Mouse (Mus musculus) bone marrow, adult 2 months (tissue): ENCODE measurements at regions not wholly inside any gene's neighbourhood (a gene's known extent, or its start where the extent isn't known, plus 50 kb on each side); places are given as distances from the start of the nearest gene placed in this dataset.

ENCODE experiments used
- H3K27ac ChIP-seq: fragments of 200-500 bp; 2 replicates; pipeline ENCODE4 v1.5.1; 2012; ENCODE audit warnings: low read depth, mild to moderate bottlenecking, control low read depth, inconsistent platforms, low read length; ENCODE audit not compliant: control insufficient read depth, poor library complexity, insufficient read depth
- H3K4me1 ChIP-seq: fragments of 200-500 bp; 2 replicates; pipeline ENCODE4 v1.6.1; 2011; ENCODE audit warnings: low read length; ENCODE audit not compliant: control insufficient read depth, insufficient read depth
- H3K4me3 ChIP-seq: fragments of 200-500 bp; replicated peaks from 2 replicates; pipeline ENCODE3; 2011; ENCODE audit warnings: mild to moderate bottlenecking, low read depth, low read length, control low read depth; ENCODE audit not compliant: control insufficient read depth
- CTCF ChIP-seq: fragments of 200-500 bp; IDR thresholded peaks from 2 replicates; pipeline ENCODE4 v1.5.1; 2011; ENCODE audit warnings: low read length, control low read depth; ENCODE audit not compliant: control insufficient read depth, insufficient read depth
- POLR2A ChIP-seq: fragments of 200-500 bp; IDR thresholded peaks from 2 replicates; pipeline ENCODE4 v1.6.1; 2011; ENCODE audit warnings: low read depth, mild to moderate bottlenecking, control low read depth, low read length, borderline replicate concordance; ENCODE audit not compliant: control insufficient read depth
- WGBS: fragments of 180-500 bp; shearing (Covaris S2); methylation state at CpG from one replicate; pipeline ENCODE4 v1.1.7; 2018; 5-methylcytosine and 5-hydroxymethylcytosine counted together

GRCm38 (mm10) chr13:83722791-83723190 lies 219.0 kb downstream of the Mef2c start:
- 17% methylated on average over 3 of the region's 3 CpGs for WGBS
- TF ChIP-seq CTCF (no peak), POLR2A (no peak)
- no peaks in the 10 kb centered on the region for H3K4me1 ChIP-seq
- H3K4me3 ChIP-seq: no peak overlapping the region
- no peak overlapping the region for H3K27ac ChIP-seq

GRCm38 (mm10) chr13:83723396-83723795 lies 219.6 kb downstream of the Mef2c start:
- H3K4me1 ChIP-seq: no peaks in the 10 kb centered on the region

GRCm38 (mm10) chr13:83724196-83724595 lies 220.4 kb downstream of the Mef2c start:
- TF ChIP-seq POLR2A (no peak), CTCF (no peak)
- WGBS: 29% methylated on average over 3 of the region's 3 CpGs
- H3K4me3 ChIP-seq: no peak overlapping the region
- no peak overlapping the region for H3K27ac ChIP-seq
- H3K4me1 ChIP-seq: no peaks in the 10 kb centered on the region

More at GRCm38 (mm10) chr13:83723396-83723795, 219.6 kb downstream of the Mef2c start:
- TF ChIP-seq CTCF (no peak), POLR2A (no peak)
- H3K4me3 ChIP-seq: no peak overlapping the region
- H3K27ac ChIP-seq: no peak overlapping the region
- 19% methylated on average over 2 of the region's 2 CpGs for WGBS

GRCm38 (mm10) chr13:83724995-83725394 lies 221.2 kb downstream of the Mef2c start:
- no peaks in the 10 kb centered on the region for H3K4me1 ChIP-seq
- H3K4me3 ChIP-seq: no peak overlapping the region
- peak; percentile 71 for TF ChIP-seq CTCF
- TF ChIP-seq POLR2A: no peak
- WGBS: 4% methylated on average over 11 of the region's 11 CpGs
- H3K27ac ChIP-seq: no peak overlapping the region

- no peak overlapping the region for H3K4me3 ChIP-seq
- WGBS: 12% methylated on average over 13 of the region's 13 CpGs
- TF ChIP-seq CTCF (no peak), POLR2A (no peak)
- no peak overlapping the region for H3K27ac ChIP-seq
- H3K4me1 ChIP-seq: no peaks in the 10 kb centered on the region
These were observed 222.0 kb downstream of the Mef2c start for GRCm38 (mm10) chr13:83725831-83726230.

- no peaks in the 10 kb centered on the region for H3K4me1 ChIP-seq
- TF ChIP-seq CTCF (no peak), POLR2A (no peak)
- 10% methylated on average over 13 of the region's 13 CpGs for WGBS
- no peak overlapping the region for H3K27ac ChIP-seq
- H3K4me3 ChIP-seq: no peak overlapping the region
These were observed 222.6 kb downstream of the Mef2c start for GRCm38 (mm10) chr13:83726346-83726975.

GRCm38 (mm10) chr13:83727051-83727765 lies 223.4 kb downstream of the Mef2c start:
- TF ChIP-seq CTCF: no peak
- TF ChIP-seq POLR2A: no peak
- Histone ChIP-seq H3K4me1 (no peaks in the 10 kb centered on the region), H3K4me3 (no peak overlapping the region), H3K27ac (no peak overlapping the region)
- WGBS: 3% methylated on average over 38 of the region's 38 CpGs

- TF ChIP-seq POLR2A (no peak), CTCF (no peak)
- 19% methylated on average over 9 of the region's 9 CpGs for WGBS
- no peak overlapping the region for H3K27ac ChIP-seq
- no peaks in the 10 kb centered on the region; the same call in 1 of the 2 replicates for H3K4me1 ChIP-seq
- H3K4me3 ChIP-seq: no peak overlapping the region
These were observed 224.0 kb downstream of the Mef2c start for GRCm38 (mm10) chr13:83727766-83728395.
